Mouse (Mus musculus): Measurements from ENCODE around the gene Lrp8. TPM values are rescaled to one million over a fixed set of nuclear protein-coding genes. Genes with fewer than 3 reads are reported as not detected.
A peak's percentile ranks its signal among the peaks of the same experiment; 100 is the strongest.

Gene Lrp8
- polyA plus RNA-seq (2014; fragmentation: Nextera tagmentation; extraction: Ambion mirVana), result 71.4 and 77.5 TPM in 2 replicates

DNA sequence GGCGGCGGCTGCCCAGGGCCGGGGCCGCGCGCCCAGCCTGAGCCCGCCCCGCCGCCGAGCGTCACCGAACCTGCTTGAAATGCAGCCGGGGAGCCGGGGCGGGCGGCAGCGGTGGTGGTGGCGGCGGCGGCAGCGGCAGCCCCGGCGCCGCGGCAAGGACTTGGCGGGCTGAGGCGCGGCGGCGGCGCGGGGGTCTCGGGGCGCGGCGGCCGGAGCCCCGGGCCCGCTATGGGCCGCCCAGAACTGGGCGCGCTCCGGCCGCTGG, at the start of gene Lrp8:
Gene Lrp8 (plus strand): TSS at position 77 of the 265 bp plus-strand sequence.
- H3K9ac ChIP-seq (replicated peaks; ENCODE audit: low read depth, low read length), result peak within 1 kb of the TSS; percentile 97
- no peaks in the 10 kb centered on the region for H3K9me3 ChIP-seq (ENCODE audit: control insufficient read depth, low read length)
- H3K27ac ChIP-seq (ENCODE audit: low read depth, low read length), result peak within 1 kb of the TSS; percentile 96
- no peaks in the 10 kb centered on the region for H3K36me3 ChIP-seq (ENCODE audit: control insufficient read depth, insufficient read depth, low read length)
- no peaks in the 10 kb centered on the region for H3K27me3 ChIP-seq (ENCODE audit: control insufficient read depth, insufficient read depth, low read length)
- WGBS, result under 1% methylated on average over 16 of the region's 44 CpGs
- ATAC-seq (ENCODE audit: low read depth), result no peak; the same call in 1 of the 2 replicates
- H3K4me1 ChIP-seq (ENCODE audit: control insufficient read depth, insufficient read depth, low read length), result peaks cover 32% of the 10 kb centered on the region
- peak within 1 kb of the TSS; percentile 94 for H3K4me2 ChIP-seq (ENCODE audit: low read depth, low read length)
- H3K4me3 ChIP-seq (ENCODE audit: low read depth, low read length), result peak within 1 kb of the TSS; percentile 82

DNA sequence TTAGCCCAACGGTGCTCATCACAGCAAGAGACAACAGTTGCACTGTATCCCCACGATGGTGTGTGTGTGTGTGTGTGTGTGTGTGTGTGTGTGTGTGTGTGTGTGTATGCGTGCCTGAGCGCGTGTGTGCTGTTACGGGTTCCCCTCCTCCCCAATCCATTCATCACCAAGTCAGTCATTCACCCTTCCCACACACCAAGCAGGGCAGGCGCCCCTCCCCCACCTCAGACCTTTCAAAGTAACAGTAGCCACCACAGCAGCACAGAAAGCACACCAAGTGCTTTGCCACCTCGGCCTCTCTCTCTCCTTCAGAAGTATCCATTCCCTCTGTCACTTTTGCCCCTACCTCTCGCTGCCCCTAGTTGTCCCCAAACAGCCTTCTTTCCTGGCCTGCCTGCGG, 45.8 kb upstream of the Lrp8 start:
- H3K9ac ChIP-seq (replicated peaks; ENCODE audit: low read depth, low read length), result no peak overlapping the region
- no peak overlapping the region for H3K27ac ChIP-seq (ENCODE audit: low read depth, low read length)
- ATAC-seq (ENCODE audit: low read depth), result peak; percentile 21; the same call in 1 of the 2 replicates
- H3K4me2 ChIP-seq (ENCODE audit: low read depth, low read length), result no peak overlapping the region
- H3K9me3 ChIP-seq (ENCODE audit: control insufficient read depth, low read length), result no peaks in the 10 kb centered on the region
- H3K4me3 ChIP-seq (ENCODE audit: low read depth, low read length), result no peak overlapping the region
- 12% methylated on average over 7 of the region's 10 CpGs for whole genome bisulfite sequencing
- peaks cover 11% of the 10 kb centered on the region; the same call in 1 of the 2 replicates for H3K4me1 ChIP-seq (ENCODE audit: control insufficient read depth, insufficient read depth, low read length)
- H3K27me3 ChIP-seq (ENCODE audit: control insufficient read depth, insufficient read depth, low read length), result no peaks in the 10 kb centered on the region
- no peaks in the 10 kb centered on the region for H3K36me3 ChIP-seq (ENCODE audit: control insufficient read depth, insufficient read depth, low read length)

DNA sequence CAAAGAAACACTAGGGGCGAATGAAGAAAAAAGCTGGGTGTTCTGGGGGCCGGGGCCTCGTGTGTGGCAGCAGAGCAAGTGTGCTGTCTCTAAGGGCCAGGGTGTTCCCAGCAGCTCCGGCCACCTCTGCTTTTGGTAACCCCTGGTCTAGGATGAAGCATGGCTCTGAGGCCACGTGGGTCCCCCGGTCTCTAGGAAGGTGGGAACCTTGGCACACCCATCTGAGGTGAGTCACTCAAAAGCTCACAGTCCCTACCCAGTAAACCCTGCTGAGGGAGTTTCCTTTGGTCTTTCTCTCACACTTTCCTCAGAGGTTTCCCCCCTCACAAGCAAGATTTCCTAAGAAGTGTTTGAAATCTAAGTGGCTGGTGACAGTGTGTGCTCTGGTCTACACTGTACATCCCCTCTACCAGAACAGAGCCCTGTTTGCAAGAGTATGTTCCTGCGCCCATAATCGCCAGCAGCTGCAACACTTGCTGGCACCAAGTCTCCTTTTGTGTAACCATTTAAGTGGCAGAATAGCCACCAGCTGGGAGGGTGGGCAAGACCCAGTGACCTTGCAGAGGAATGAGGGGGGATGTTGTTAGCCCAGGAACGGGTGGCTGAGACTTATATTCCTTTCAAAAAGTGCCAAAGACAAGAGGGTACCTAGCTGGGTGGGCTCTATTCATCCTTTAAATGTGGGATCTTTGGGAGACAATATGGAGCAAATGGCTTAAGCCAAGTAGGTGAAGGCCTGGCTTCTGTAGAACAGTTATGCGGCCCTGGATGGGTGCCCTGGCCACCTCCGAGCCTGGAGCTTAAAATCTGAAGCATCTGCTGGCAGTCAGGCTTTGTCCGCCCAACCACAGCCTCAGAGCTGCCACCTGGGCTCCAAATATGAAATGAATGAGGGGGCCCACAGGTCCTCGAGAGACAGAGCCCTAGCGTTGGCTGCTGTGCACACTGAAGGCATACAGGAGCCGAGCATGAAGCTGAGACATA, 44.3 kb upstream of the Lrp8 start:
- H3K4me3 ChIP-seq (ENCODE audit: low read depth, low read length), result no peak overlapping the region
- 52% methylated on average over 15 of the region's 15 CpGs for WGBS
- no peak overlapping the region for H3K27ac ChIP-seq (ENCODE audit: low read depth, low read length)
- H3K36me3 ChIP-seq (ENCODE audit: control insufficient read depth, insufficient read depth, low read length), result no peaks in the 10 kb centered on the region
- no peaks in the 10 kb centered on the region for H3K27me3 ChIP-seq (ENCODE audit: control insufficient read depth, insufficient read depth, low read length)
- H3K4me2 ChIP-seq (ENCODE audit: low read depth, low read length), result no peak overlapping the region
- no peak for ATAC-seq (ENCODE audit: low read depth)
- H3K9ac ChIP-seq (replicated peaks; ENCODE audit: low read depth, low read length), result no peak overlapping the region
- H3K9me3 ChIP-seq (ENCODE audit: control insufficient read depth, low read length), result no peaks in the 10 kb centered on the region
- H3K4me1 ChIP-seq (ENCODE audit: control insufficient read depth, insufficient read depth, low read length), result peaks cover 11% of the 10 kb centered on the region; the same call in 1 of the 2 replicates

DNA sequence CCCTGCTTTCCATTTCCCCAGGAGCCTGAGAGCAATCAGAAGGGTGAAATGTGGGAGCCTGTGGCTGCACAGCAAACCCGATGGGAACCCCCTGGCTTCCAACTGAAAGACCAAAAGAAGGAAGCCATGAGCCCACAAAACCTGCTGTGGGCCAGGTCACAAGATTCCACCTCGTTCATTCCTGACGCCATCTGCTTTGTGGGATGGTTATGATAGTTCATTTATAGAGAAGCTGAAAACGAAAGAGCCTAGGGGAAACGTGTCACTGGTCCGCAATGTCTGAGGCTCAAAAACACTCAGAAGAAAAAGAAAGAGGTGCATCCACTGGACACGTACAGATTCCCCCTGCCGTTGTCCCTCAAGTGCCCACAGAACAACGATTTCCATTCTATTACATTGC, 43.1 kb upstream of the Lrp8 start:
- Histone ChIP-seq H3K36me3 (ENCODE audit: control insufficient read depth, insufficient read depth, low read length) (no peaks in the 10 kb centered on the region), H3K27ac (ENCODE audit: low read depth, low read length) (no peak overlapping the region), H3K4me3 (ENCODE audit: low read depth, low read length) (no peak overlapping the region), H3K9me3 (ENCODE audit: control insufficient read depth, low read length) (no peaks in the 10 kb centered on the region), H3K4me2 (ENCODE audit: low read depth, low read length) (no peak overlapping the region), H3K4me1 (ENCODE audit: control insufficient read depth, insufficient read depth, low read length) (peaks cover 11% of the 10 kb centered on the region; the same call in 1 of the 2 replicates), H3K9ac (replicated peaks; ENCODE audit: low read depth, low read length) (no peak overlapping the region), H3K27me3 (ENCODE audit: control insufficient read depth, insufficient read depth, low read length) (no peaks in the 10 kb centered on the region)
- WGBS, result 87% methylated on average over 9 of the region's 9 CpGs
- no peak for ATAC-seq (ENCODE audit: low read depth)

DNA sequence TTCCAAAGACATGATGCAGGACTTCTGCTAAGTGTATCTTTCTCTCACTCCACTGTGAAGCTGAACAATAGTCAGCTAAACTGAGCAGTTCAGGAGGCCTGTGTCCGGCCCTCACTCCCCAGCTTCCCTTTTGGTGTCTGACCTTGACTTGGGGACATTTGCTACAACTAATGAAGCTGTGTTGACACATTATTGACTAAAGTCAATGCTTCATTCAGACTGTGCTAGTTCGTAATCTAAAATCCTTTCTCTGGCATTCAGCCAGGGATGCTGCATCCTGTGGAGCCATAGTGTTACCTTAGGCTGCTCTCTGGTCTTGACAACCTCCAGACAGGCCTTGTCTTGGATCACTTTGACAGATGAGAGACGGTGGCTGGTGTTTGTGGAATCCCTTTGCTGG, 39.1 kb upstream of the Lrp8 start:
- no peaks in the 10 kb centered on the region for H3K27me3 ChIP-seq (ENCODE audit: control insufficient read depth, insufficient read depth, low read length)
- no peaks in the 10 kb centered on the region for H3K36me3 ChIP-seq (ENCODE audit: control insufficient read depth, insufficient read depth, low read length)
- no peak overlapping the region for H3K4me2 ChIP-seq (ENCODE audit: low read depth, low read length)
- peaks cover 7% of the 10 kb centered on the region; the same call in 1 of the 2 replicates for H3K4me1 ChIP-seq (ENCODE audit: control insufficient read depth, insufficient read depth, low read length)
- no peak overlapping the region for H3K4me3 ChIP-seq (ENCODE audit: low read depth, low read length)
- no peak for ATAC-seq (ENCODE audit: low read depth)
- no peak overlapping the region for H3K9ac ChIP-seq (replicated peaks; ENCODE audit: low read depth, low read length)
- no peak overlapping the region for H3K27ac ChIP-seq (ENCODE audit: low read depth, low read length)
- no peaks in the 10 kb centered on the region for H3K9me3 ChIP-seq (ENCODE audit: control insufficient read depth, low read length)
- 68% methylated on average over 3 of the region's 3 CpGs for WGBS

DNA sequence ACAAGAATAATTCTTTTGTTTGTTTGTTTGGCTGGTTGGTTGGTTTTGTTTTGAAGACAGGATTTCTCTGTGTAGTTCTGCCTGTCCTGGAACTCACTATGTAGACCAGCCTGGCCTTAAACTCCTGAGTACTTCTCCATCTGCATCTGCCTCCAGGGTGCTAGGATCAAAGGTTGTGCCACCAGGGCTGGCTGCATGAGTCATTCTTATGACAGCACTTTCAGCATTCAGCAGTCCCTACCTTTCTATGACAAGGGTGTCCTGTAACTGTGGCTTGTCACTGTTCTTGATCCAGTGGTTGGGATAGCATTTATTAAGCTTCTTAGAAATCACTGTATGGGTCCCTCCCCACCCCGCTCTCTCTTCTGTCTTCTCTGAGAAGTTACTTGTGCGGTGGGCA, 38.5 kb upstream of the Lrp8 start:
- H3K4me2 ChIP-seq (ENCODE audit: low read depth, low read length), result no peak overlapping the region
- H3K9ac ChIP-seq (replicated peaks; ENCODE audit: low read depth, low read length), result no peak overlapping the region
- H3K27me3 ChIP-seq (ENCODE audit: control insufficient read depth, insufficient read depth, low read length), result no peaks in the 10 kb centered on the region
- 95% methylated on average over 2 of the region's 2 CpGs for WGBS
- H3K36me3 ChIP-seq (ENCODE audit: control insufficient read depth, insufficient read depth, low read length), result no peaks in the 10 kb centered on the region
- no peak overlapping the region for H3K27ac ChIP-seq (ENCODE audit: low read depth, low read length)
- 0 out of 2 replicates have a peak, but pooled peaks cover 4% of the 10 kb centered on the region for H3K4me1 ChIP-seq (ENCODE audit: control insufficient read depth, insufficient read depth, low read length)
- no peaks in the 10 kb centered on the region for H3K9me3 ChIP-seq (ENCODE audit: control insufficient read depth, low read length)
- no peak for ATAC-seq (ENCODE audit: low read depth)
- no peak overlapping the region for H3K4me3 ChIP-seq (ENCODE audit: low read depth, low read length)

DNA sequence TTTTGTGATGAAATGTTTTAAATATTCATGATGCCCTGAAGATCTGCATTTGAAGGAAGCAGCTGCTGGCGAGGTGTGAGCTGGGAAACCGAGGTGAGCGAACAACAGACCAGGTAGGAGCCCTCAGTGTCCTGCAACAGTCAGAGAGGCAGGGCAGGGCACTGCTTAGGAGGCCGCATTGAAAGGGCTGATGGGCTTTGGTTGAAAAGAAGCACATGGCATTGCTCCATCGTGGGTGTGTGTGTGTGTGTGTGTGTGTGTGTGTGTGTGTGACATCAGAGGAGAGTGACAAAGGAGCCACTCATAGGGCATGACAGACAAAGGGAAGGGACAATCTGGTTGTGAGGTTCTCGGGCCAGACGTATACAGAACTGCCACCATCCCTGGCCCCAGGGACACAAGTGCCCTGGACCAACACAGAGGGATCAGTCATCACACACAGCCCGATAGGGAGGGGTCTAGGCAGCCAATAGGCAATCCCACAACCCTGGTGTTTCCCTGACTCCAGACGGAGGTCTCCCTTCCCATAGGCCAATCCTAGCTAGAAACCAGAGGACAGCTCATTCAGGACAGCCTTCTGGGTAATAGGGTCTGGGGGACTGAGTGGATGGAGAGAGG, 36.8 kb upstream of the Lrp8 start:
- Histone ChIP-seq H3K36me3 (ENCODE audit: control insufficient read depth, insufficient read depth, low read length) (no peaks in the 10 kb centered on the region), H3K9me3 (ENCODE audit: control insufficient read depth, low read length) (no peaks in the 10 kb centered on the region), H3K9ac (replicated peaks; ENCODE audit: low read depth, low read length) (no peak overlapping the region), H3K27ac (ENCODE audit: low read depth, low read length) (no peak overlapping the region), H3K4me1 (ENCODE audit: control insufficient read depth, insufficient read depth, low read length) (0 out of 2 replicates have a peak, but pooled peaks cover 4% of the 10 kb centered on the region), H3K4me2 (ENCODE audit: low read depth, low read length) (no peak overlapping the region), H3K4me3 (ENCODE audit: low read depth, low read length) (no peak overlapping the region), H3K27me3 (ENCODE audit: control insufficient read depth, insufficient read depth, low read length) (no peaks in the 10 kb centered on the region)
- ATAC-seq (ENCODE audit: low read depth), result no peak; the same call in 1 of the 2 replicates
- 45% methylated on average over 9 of the region's 9 CpGs for WGBS

DNA sequence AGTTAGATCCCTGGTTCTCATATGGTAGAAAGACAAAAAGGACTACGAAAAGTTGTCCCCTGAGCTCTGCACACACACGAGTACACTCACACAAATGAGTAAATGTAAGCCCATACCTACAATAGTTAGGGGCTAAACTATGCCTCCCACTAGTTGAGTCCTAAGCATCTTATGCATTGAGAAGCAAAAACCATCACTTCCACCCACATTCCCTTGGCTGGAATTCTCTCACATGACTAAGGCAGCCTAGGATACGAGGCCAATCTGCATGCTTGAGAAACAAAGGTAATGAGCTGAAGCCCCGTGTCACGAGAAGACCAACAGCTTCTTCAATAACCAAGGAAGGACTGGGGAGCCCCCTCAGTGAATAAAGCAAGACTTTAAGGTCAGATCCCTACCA, 35.9 kb upstream of the Lrp8 start:
- H3K9me3 ChIP-seq (ENCODE audit: control insufficient read depth, low read length), result no peaks in the 10 kb centered on the region
- H3K36me3 ChIP-seq (ENCODE audit: control insufficient read depth, insufficient read depth, low read length), result no peaks in the 10 kb centered on the region
- no peak overlapping the region for H3K9ac ChIP-seq (replicated peaks; ENCODE audit: low read depth, low read length)
- no peak overlapping the region for H3K4me2 ChIP-seq (ENCODE audit: low read depth, low read length)
- no peak for ATAC-seq (ENCODE audit: low read depth)
- 0 out of 2 replicates have a peak, but pooled peaks cover 4% of the 10 kb centered on the region for H3K4me1 ChIP-seq (ENCODE audit: control insufficient read depth, insufficient read depth, low read length)
- no peak overlapping the region for H3K27ac ChIP-seq (ENCODE audit: low read depth, low read length)
- H3K4me3 ChIP-seq (ENCODE audit: low read depth, low read length), result no peak overlapping the region
- no peaks in the 10 kb centered on the region for H3K27me3 ChIP-seq (ENCODE audit: control insufficient read depth, insufficient read depth, low read length)
- WGBS, result 24% methylated on average over 5 of the region's 5 CpGs
